Mouse (Mus musculus) olfactory bulb, adult 2 months (tissue): ENCODE measurements at regions not wholly inside any gene's neighbourhood (a gene's known extent, or its start where the extent isn't known, plus 50 kb on each side); places are given as distances from the start of the nearest gene placed in this dataset.
"Not testable (repeated sequence)": the region's sequence is repeated elsewhere in the genome, so short reads cannot be mapped to it uniquely, and the experiment has no call there.

Experiments
- H3K27ac ChIP-seq: fragments of 200-500 bp; 2 replicates; pipeline ENCODE4 v1.5.1; 2012; ENCODE audit warnings: low read depth, low read length; ENCODE audit not compliant: insufficient read depth
- H3K4me1 ChIP-seq: fragments of 200-500 bp; 2 replicates; pipeline ENCODE4 v1.6.1; 2012; ENCODE audit warnings: low read length; ENCODE audit not compliant: control insufficient read depth, insufficient read depth
- H3K4me3 ChIP-seq: fragments of 200-500 bp; 2 replicates; pipeline ENCODE4 v1.5.1; 2012; ENCODE audit warnings: mild to moderate bottlenecking, low read depth, low read length, moderate library complexity; ENCODE audit not compliant: insufficient read depth
- CTCF ChIP-seq: fragments of 200-500 bp; IDR thresholded peaks from 2 replicates; pipeline ENCODE4 v1.5.1; 2012; ENCODE audit warnings: low read depth, mild to moderate bottlenecking, low read length, moderate library complexity; ENCODE audit not compliant: insufficient read depth
- POLR2A ChIP-seq: fragments of 200-500 bp; IDR thresholded peaks from 2 replicates; pipeline ENCODE4 v1.6.1; 2012; ENCODE audit warnings: mild to moderate bottlenecking, low read depth, low read length, moderate library complexity; ENCODE audit not compliant: insufficient read depth
- WGBS: fragments of 180-500 bp; shearing (Covaris S2); methylation state at CpG from one replicate; pipeline ENCODE4 v1.1.7; 2018; 5-methylcytosine and 5-hydroxymethylcytosine counted together

- TF ChIP-seq CTCF: no peak
- TF ChIP-seq POLR2A: no peak
- Histone ChIP-seq H3K4me1 (no peaks in the 10 kb centered on the region), H3K4me3 (no peak overlapping the region), H3K27ac (no peak overlapping the region)
- WGBS: 93% methylated on average over 5 of the region's 5 CpGs
These were observed 88.3 kb downstream of the Anxa5 start for GRCm38 (mm10) chr3:36387431-36387830.

DNA sequence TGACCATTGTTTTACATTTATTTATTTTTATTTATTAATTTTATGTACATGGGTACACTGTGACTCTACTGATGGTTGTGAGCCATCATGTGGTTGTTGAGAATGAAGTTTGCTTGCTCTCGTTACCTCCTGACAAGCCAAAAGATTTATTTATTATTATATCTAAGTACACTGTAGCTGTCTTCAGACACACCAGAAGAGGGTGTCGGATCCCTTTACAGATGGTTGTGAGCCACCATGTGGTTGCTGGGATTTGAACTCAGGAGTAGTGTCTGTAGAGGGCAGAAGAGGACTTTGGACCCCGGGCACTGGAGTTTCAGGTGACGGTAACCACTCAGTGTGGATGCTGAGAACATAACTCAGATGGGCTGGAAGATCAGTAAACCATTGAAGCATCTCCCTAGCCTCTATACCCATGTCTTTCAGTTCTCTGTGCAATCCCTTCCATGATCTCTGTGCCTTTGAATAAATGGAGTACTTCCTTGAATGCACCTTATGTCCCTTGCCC, 92.2 kb downstream of the Anxa5 start:
- Histone ChIP-seq H3K4me1 (no peaks in the 10 kb centered on the region), H3K27ac (no peak overlapping the region), H3K4me3 (no peak overlapping the region)
- WGBS: 90% methylated on average over 4 of the region's 4 CpGs
- TF ChIP-seq POLR2A (no peak), CTCF (no peak)

DNA sequence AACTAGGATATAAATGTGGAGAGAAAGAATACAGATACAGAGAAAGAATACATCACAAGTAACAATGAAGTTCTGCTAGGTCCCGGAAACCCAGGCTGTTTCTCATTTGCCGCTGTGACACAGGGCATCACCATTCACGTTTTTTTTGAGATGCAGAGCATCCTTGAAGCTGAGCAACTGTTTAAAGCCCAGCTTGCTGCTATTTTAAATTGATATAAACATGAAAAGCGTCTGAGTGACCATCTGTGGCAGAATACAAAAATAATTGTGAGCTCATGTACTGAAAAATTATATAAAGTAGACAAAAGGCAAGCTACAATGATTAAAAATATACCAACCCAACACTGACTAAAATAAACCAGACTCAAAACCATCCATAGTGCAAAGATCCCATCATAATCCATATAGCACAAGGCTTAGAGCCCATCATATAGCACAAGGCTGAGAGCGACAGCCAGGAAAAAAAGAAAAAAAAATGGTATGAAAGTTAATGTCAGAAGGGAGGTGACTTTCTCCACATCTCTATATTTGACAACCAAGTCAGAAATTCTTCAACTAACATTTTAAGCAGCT, 94.0 kb downstream of the Anxa5 start:
- TF ChIP-seq POLR2A (no peak), CTCF (no peak)
- H3K27ac ChIP-seq: no peak overlapping the region
- no peaks in the 10 kb centered on the region for H3K4me1 ChIP-seq
- WGBS: 89% methylated on average over 5 of the region's 5 CpGs
- no peak overlapping the region for H3K4me3 ChIP-seq

DNA sequence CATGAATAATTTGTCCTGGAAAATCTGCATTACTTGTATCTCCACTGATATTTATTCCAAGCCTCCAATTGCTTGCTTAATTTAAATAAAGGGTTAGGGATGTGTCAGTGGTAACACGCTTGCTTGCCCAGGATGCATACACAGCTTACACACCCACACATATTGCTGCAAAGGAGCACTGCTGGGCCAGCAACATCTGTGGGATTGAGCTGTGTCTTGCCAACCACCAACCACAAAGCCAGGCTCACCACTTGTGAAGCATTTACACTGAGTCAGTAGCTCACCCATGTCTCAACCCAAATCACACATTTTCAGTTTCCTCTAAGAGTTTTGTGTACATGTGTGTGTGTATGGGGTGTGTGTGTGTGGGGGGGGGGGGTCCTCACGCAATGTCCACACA, 100.0 kb downstream of the Anxa5 start:
- TF ChIP-seq CTCF (no peak), POLR2A (no peak)
- no peak overlapping the region for H3K4me3 ChIP-seq
- WGBS: 57% methylated on average over 2 of the region's 2 CpGs
- no peaks in the 10 kb centered on the region for H3K4me1 ChIP-seq
- no peak overlapping the region for H3K27ac ChIP-seq

GRCm38 (mm10) chr3:36374939-36375338, 100.8 kb downstream of the Anxa5 start:
- no peak overlapping the region for H3K4me3 ChIP-seq
- WGBS: 70% methylated on average over 5 of the region's 5 CpGs
- H3K27ac ChIP-seq: no peak overlapping the region
- TF ChIP-seq POLR2A (no peak), CTCF (no peak)
- H3K4me1 ChIP-seq: no peaks in the 10 kb centered on the region

DNA sequence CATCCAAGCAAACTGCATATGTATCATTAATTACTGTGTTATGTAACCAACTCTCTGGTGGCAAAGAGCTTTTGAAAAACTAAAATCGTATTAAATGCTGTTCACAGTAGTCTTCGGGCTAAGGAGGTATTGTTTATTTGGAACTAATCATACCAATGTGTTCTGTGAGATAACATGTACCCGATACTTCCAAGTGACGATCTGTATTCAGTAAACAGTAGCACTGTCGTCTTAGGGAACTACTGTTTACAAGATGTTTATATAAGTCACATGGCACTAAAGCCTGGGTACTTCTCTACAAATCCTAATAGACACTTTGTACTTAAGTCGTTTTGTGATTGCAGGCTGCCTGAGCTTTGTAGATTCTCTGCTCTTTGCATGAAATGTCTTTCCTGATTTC, 114.8 kb downstream of the Anxa5 start:
- TF ChIP-seq CTCF: no peak
- TF ChIP-seq POLR2A: no peak
- Histone ChIP-seq H3K27ac (no peak overlapping the region), H3K4me3 (no peak overlapping the region), H3K4me1 (no peaks in the 10 kb centered on the region)
- WGBS: 43% methylated on average over 6 of the region's 6 CpGs

DNA sequence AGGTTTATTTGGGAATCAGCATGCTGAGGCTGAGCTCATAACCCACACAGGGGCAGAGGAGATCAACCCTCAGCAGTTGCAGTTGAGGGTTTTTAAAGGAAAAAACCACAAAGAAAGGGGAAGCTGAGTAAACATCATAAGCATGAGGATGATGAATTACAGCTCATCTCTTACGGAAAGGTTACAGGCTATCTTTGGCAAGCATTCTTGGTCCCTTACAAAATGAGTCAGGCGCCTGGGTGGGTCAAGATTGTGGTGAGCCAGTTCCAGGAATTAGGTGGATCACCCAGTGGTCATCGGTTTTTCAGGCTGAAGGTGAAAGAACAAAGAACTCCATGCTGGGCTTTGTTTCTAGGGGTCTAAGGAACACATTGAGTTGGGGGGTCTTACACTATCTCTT, 121.5 kb downstream of the Anxa5 start:
- 91% methylated on average over 3 of the region's 3 CpGs for WGBS
- not testable (repeated sequence) for H3K27ac ChIP-seq, H3K4me1 ChIP-seq, H3K4me3 ChIP-seq

GRCm38 (mm10) chr3:36352032-36352742, 123.5 kb downstream of the Anxa5 start:
- WGBS: 55% methylated on average over 4 of the region's 4 CpGs
- Histone ChIP-seq H3K27ac (no peak overlapping the region), H3K4me1 (no peaks in the 10 kb centered on the region), H3K4me3 (no peak overlapping the region)
- no peak for TF ChIP-seq POLR2A
- TF ChIP-seq CTCF: no peak

GRCm38 (mm10) chr3:36349073-36349472, 126.6 kb downstream of the Anxa5 start:
- Histone ChIP-seq H3K27ac (no peak overlapping the region), H3K4me1 (no peaks in the 10 kb centered on the region), H3K4me3 (no peak overlapping the region)
- TF ChIP-seq CTCF: no peak
- 81% methylated on average over 4 of the region's 4 CpGs for WGBS
